ENCODE assay signal across 7 mouse cellular contexts in genomic region chr12:12318140-12318734, GRCm38 (mm10). TPM values are rescaled to one million over a fixed set of nuclear protein-coding genes. Genes with fewer than 3 reads are reported as not detected.
DNase-seq lines count a peak whose midpoint lies in the region; ATAC-seq and TF ChIP-seq lines count a peak whose summit lies in the region.

No protein-coding gene starts in this region.

- ATAC-seq in liver, postnatal 0 days, result no peak
- ATAC-seq in liver, embryonic 11.5 days (replicated peaks; ENCODE audit: low FRiP score), result no peak
- no peak for ATAC-seq in embryonic facial prominence, embryonic 11.5 days (replicated peaks; ENCODE audit: insufficient number of reproducible peaks, low FRiP score, low TSS enrichment, low read depth)
- ATAC-seq in megakaryocyte, adult 5-6 weeks (ENCODE audit: poor library complexity, severe bottlenecking), result peak; percentile 25; the same call in 1 of the 2 replicates

- no peak for TF ChIP-seq EP300 in liver, postnatal 0 days (IDR thresholded peaks at IDR 0.05; ENCODE audit: low read depth)

- no peak for DNase-seq in liver, postnatal 0 days
- DNase-seq in liver, embryonic 11.5 days (ENCODE audit: low spot score), result no peak
- peak; percentile 62 for DNase-seq in R1 (ENCODE audit: low read depth, low spot score)
- peak; percentile 82 for DNase-seq in embryonic facial prominence, embryonic 11.5 days (ENCODE audit: low spot score)
- DNase-seq in frontal cortex, postnatal 14 days (ENCODE audit: low spot score in 2 of 2), result no peak
- DNase-seq in urinary bladder, postnatal 14 days (ENCODE audit: low spot score), result no peak

- 8% methylated on average over 6 of the region's 6 CpGs for WGBS in liver, postnatal 0 days (ENCODE audit: insufficient replicate concordance)
- 7% methylated on average over 6 of the region's 6 CpGs for WGBS in liver, embryonic 11.5 days
- WGBS in embryonic facial prominence, embryonic 11.5 days, result 3% methylated on average over 6 of the region's 6 CpGs

- no peak overlapping the region for H3K9ac ChIP-seq in liver, postnatal 0 days (replicated peaks)
- no peak overlapping the region for H3K9ac ChIP-seq in liver, embryonic 11.5 days (ENCODE audit: low read depth, low read length)
- no peak overlapping the region for H3K9ac ChIP-seq in embryonic facial prominence, embryonic 11.5 days (replicated peaks; ENCODE audit: low read length)

- H3K4me3 ChIP-seq in liver, postnatal 0 days (ENCODE audit: low read depth, low read length), result no peak overlapping the region
- H3K4me3 ChIP-seq in liver, embryonic 11.5 days (ENCODE audit: low read depth, low read length), result no peak overlapping the region
- H3K4me3 ChIP-seq in embryonic facial prominence, embryonic 11.5 days (ENCODE audit: low read depth, low read length), result no peak overlapping the region

- H3K27me3 ChIP-seq in liver, postnatal 0 days (ENCODE audit: insufficient read depth, low read length), result no peaks in the 10 kb centered on the region
- no peaks in the 10 kb centered on the region for H3K27me3 ChIP-seq in liver, embryonic 11.5 days (replicated peaks; ENCODE audit: control insufficient read depth, insufficient read depth, low read length)
- no peaks in the 10 kb centered on the region for H3K27me3 ChIP-seq in embryonic facial prominence, embryonic 11.5 days (ENCODE audit: control insufficient read depth, insufficient read depth, low read length)

- no peaks in the 10 kb centered on the region; the same call in 1 of the 2 replicates for H3K4me1 ChIP-seq in liver, postnatal 0 days (ENCODE audit: insufficient read depth)
- H3K4me1 ChIP-seq in liver, embryonic 11.5 days (replicated peaks; ENCODE audit: control insufficient read depth, insufficient read depth, low read length), result no peaks in the 10 kb centered on the region
- H3K4me1 ChIP-seq in embryonic facial prominence, embryonic 11.5 days (ENCODE audit: control insufficient read depth, insufficient read depth, low read length), result no peaks in the 10 kb centered on the region

- H3K4me2 ChIP-seq in liver, postnatal 0 days (ENCODE audit: low read depth, low read length), result no peak overlapping the region
- H3K4me2 ChIP-seq in liver, embryonic 11.5 days, result no peak overlapping the region
- H3K4me2 ChIP-seq in embryonic facial prominence, embryonic 11.5 days (ENCODE audit: low read depth, low read length), result no peak overlapping the region

- no peak overlapping the region for H3K27ac ChIP-seq in liver, postnatal 0 days (ENCODE audit: low read depth)
- no peak overlapping the region for H3K27ac ChIP-seq in liver, embryonic 11.5 days (ENCODE audit: low read depth, low read length)
- no peak overlapping the region for H3K27ac ChIP-seq in embryonic facial prominence, embryonic 11.5 days (replicated peaks; ENCODE audit: low read depth, low read length)

- TF ChIP-seq CTCF in liver, postnatal 0 days (IDR thresholded peaks at IDR 0.05; ENCODE audit: low read depth), result peak; percentile 84

- no peaks in the 10 kb centered on the region for H3K36me3 ChIP-seq in liver, postnatal 0 days (replicated peaks; ENCODE audit: insufficient read depth, low read length)
- H3K36me3 ChIP-seq in liver, embryonic 11.5 days (ENCODE audit: control insufficient read depth, insufficient read depth, low read length), result no peaks in the 10 kb centered on the region
- H3K36me3 ChIP-seq in embryonic facial prominence, embryonic 11.5 days (replicated peaks; ENCODE audit: control insufficient read depth, insufficient read depth, low read depth, low read length), result no peaks in the 10 kb centered on the region

- H3K9me3 ChIP-seq in liver, postnatal 0 days (ENCODE audit: low read length), result no peaks in the 10 kb centered on the region
- no peaks in the 10 kb centered on the region for H3K9me3 ChIP-seq in liver, embryonic 11.5 days (ENCODE audit: control insufficient read depth, low read length)
- no peaks in the 10 kb centered on the region for H3K9me3 ChIP-seq in embryonic facial prominence, embryonic 11.5 days (replicated peaks; ENCODE audit: control insufficient read depth, low read length)

RNA-seq across cellular contexts. Expression of gene Fam49a, which starts 56.3 kb away (rescaled TPM):
- polyA plus RNA-seq in liver, postnatal 0 days (2015; fragmentation: Nextera tagmentation; extraction: Ambion mirVana), result 2.7 and 3.2 TPM in 2 replicates
- 4.8 and 5.7 TPM in 2 replicates for polyA plus RNA-seq in liver, embryonic 11.5 days (2014; fragmentation: Nextera tagmentation; extraction: Ambion mirVana)
- 8.4 and 11.2 TPM in 2 replicates for polyA plus RNA-seq in embryonic facial prominence, embryonic 11.5 days (2014; fragmentation: Nextera tagmentation; extraction: Ambion mirVana)
- total RNA-seq in megakaryocyte, adult 5-6 weeks (2015), result 55.9 and 61.4 TPM in 2 replicates
- 59.8 and 63.4 TPM in 2 replicates for total RNA-seq in megakaryocyte, adult 5-6 weeks (2017)

Comparison
In these comparisons a context has a peak if more than half of its experiments do, and no peak if none do; other contexts are left out.
1. DNase-seq: peak in R1 (single experiment) and embryonic facial prominence, embryonic 11.5 days (single experiment); none in liver, postnatal 0 days (single experiment), liver, embryonic 11.5 days (single experiment), frontal cortex, postnatal 14 days (0 of 2) and urinary bladder, postnatal 14 days (single experiment).